Mouse (Mus musculus) cortical plate, adult 2 months (tissue): ENCODE data around the gene Ctsll3.

Experiments
- CTCF ChIP-seq: fragments of 200-500 bp; IDR thresholded peaks from 2 replicates; pipeline ENCODE4 v1.5.1; 2011; ENCODE audit warnings: mild to moderate bottlenecking, control low read depth, low read length; ENCODE audit not compliant: insufficient read depth; ENCODE audit errors: extremely low read depth
- POLR2A ChIP-seq: fragments of 200-500 bp; IDR thresholded peaks from 2 replicates; pipeline ENCODE4 v1.6.1; 2011; ENCODE audit warnings: mild to moderate bottlenecking, low read length, control low read depth; ENCODE audit not compliant: insufficient read depth; ENCODE audit errors: extremely low read depth

GRCm38 (mm10) chr13:60750930-60751329 is 51.7 kb downstream of the Ctsll3 start:
- TF ChIP-seq CTCF (no peak), POLR2A (no peak)
